Mouse (Mus musculus) spleen, adult 2 months (tissue): Measurements from ENCODE around the gene Tff3. TPM values are rescaled to one million over a fixed set of nuclear protein-coding genes. Genes with fewer than 3 reads are reported as not detected.

Source experiments
- DNase-seq, 2 experiments: peaks; one replicate each; pipeline versions ENCODE4 v3.0.0 to v3.0.0-alpha.2; 2012 to 2021; ENCODE audit warnings: low spot score in 2 of 2, low read depth in 1 of 2
- H3K27ac ChIP-seq: fragments of 200-500 bp; 2 replicates; pipeline ENCODE4 v1.5.1; 2012; ENCODE audit warnings: low read length, inconsistent platforms; ENCODE audit not compliant: insufficient read depth
- H3K27me3 ChIP-seq: fragments of 200-500 bp; 2 replicates; pipeline ENCODE4 v1.6.1; 2012; ENCODE audit warnings: mild to moderate bottlenecking, moderate library complexity, low read length, inconsistent platforms; ENCODE audit not compliant: control insufficient read depth, insufficient read depth
- H3K36me3 ChIP-seq: fragments of 200-500 bp; 2 replicates; pipeline ENCODE4 v1.6.1; 2012; ENCODE audit warnings: mild to moderate bottlenecking, low read length, inconsistent platforms; ENCODE audit not compliant: control insufficient read depth, insufficient read depth
- H3K4me1 ChIP-seq: fragments of 200-500 bp; 2 replicates; pipeline ENCODE4 v1.6.1; 2011; ENCODE audit warnings: inconsistent platforms; ENCODE audit not compliant: control insufficient read depth, insufficient read depth, insufficient read length
- H3K4me3 ChIP-seq: fragments of 200-500 bp; 2 replicates; pipeline ENCODE4 v1.5.1; 2011; ENCODE audit warnings: mild to moderate bottlenecking, inconsistent platforms; ENCODE audit not compliant: insufficient read depth, insufficient read length; ENCODE audit errors: extremely low read depth
- CTCF ChIP-seq: fragments of 200-500 bp; IDR thresholded peaks from 2 replicates; pipeline ENCODE4 v1.5.1; 2011; ENCODE audit warnings: mild to moderate bottlenecking, inconsistent platforms; ENCODE audit not compliant: insufficient read depth, insufficient read length, insufficient replicate concordance; ENCODE audit errors: extremely low read depth
- POLR2A ChIP-seq: fragments of 200-500 bp; IDR thresholded peaks from 2 replicates; pipeline ENCODE4 v1.6.1; 2011; ENCODE audit warnings: low read depth, low read length, inconsistent platforms
- WGBS: fragments of 180-500 bp; shearing (Covaris S2); methylation state at CpG from one replicate; pipeline ENCODE4 v1.1.7; 2018; 5-methylcytosine and 5-hydroxymethylcytosine counted together
- polyA plus RNA-seq: library from polyadenylated mRNA; depleted of rRNA; stranded (reverse); fragments of >200 nt; gene quantifications from 2 replicates; pipeline ENCODE4 v1.2.3, GENCODE M21; 2012; rRNA removed

Tff3 gene
- polyA plus RNA-seq, 1 experiment: not detected

GRCm38 (mm10) chr17:31078581-31078980 is 50.9 kb downstream of the Tff3 start:
- H3K27me3 ChIP-seq: no peaks in the 10 kb centered on the region
- DNase-seq: no peak
- TF ChIP-seq CTCF (no peak), POLR2A (no peak)
- H3K4me1 ChIP-seq: peaks cover 57% of the 10 kb centered on the region
- WGBS: 87% methylated on average over 11 of the region's 11 CpGs
- no peaks in the 10 kb centered on the region for H3K36me3 ChIP-seq
- no peak overlapping the region for H3K4me3 ChIP-seq
- peak overlapping the region; percentile 24; the same call in 1 of the 2 replicates for H3K27ac ChIP-seq

GRCm38 (mm10) chr17:31077561-31077960 is 51.9 kb downstream of the Tff3 start:
- WGBS: 22% methylated on average over 5 of the region's 5 CpGs
- no peak for TF ChIP-seq POLR2A
- TF ChIP-seq CTCF: no peak
- no peak overlapping the region for H3K4me3 ChIP-seq
- peak in 1 of 2 experiments; percentile 34 for DNase-seq
- no peaks in the 10 kb centered on the region for H3K27me3 ChIP-seq
- H3K36me3 ChIP-seq: no peaks in the 10 kb centered on the region
- peak overlapping the region; percentile 24 for H3K27ac ChIP-seq
- H3K4me1 ChIP-seq: peaks cover 62% of the 10 kb centered on the region

- peak in 1 of 2 experiments; percentile 56 for DNase-seq
- no peaks in the 10 kb centered on the region for H3K27me3 ChIP-seq
- H3K27ac ChIP-seq: peak overlapping the region; percentile 61
- WGBS: 9% methylated on average over 5 of the region's 5 CpGs
- H3K4me3 ChIP-seq: no peak overlapping the region
- no peak for TF ChIP-seq POLR2A
- no peak for TF ChIP-seq CTCF
- H3K36me3 ChIP-seq: no peaks in the 10 kb centered on the region
- peaks cover 75% of the 10 kb centered on the region for H3K4me1 ChIP-seq
These were observed 54.0 kb downstream of the Tff3 start for GRCm38 (mm10) chr17:31075471-31075870.

Other genes starting within 250 kb of the Tff3 start
- gene Glp1r, start 227.8 kb downstream of the Tff3 start, polyA plus RNA-seq: 0.29 and 0.39 TPM in 2 replicates
- gene Umodl1, start 175.0 kb downstream of the Tff3 start, polyA plus RNA-seq: not detected in 2 replicates
- 29.0 and 33.1 TPM in 2 replicates for gene Abcg1, start 72.0 kb downstream of the Tff3 start, polyA plus RNA-seq
- gene Tff2, start 14.6 kb upstream of the Tff3 start, polyA plus RNA-seq: 214 and 330 TPM in 2 replicates
- gene Tff1, start 35.6 kb upstream of the Tff3 start, polyA plus RNA-seq: not detected in 2 replicates
- 0.11 and 0.19 TPM in 2 replicates for gene Tmprss3, start 69.3 kb upstream of the Tff3 start, polyA plus RNA-seq
- gene Ubash3a, start 78.2 kb upstream of the Tff3 start, polyA plus RNA-seq: 12.5 and 15.0 TPM in 2 replicates
- gene Rsph1, start 147.7 kb upstream of the Tff3 start, polyA plus RNA-seq: 0.08 and 0.13 TPM in 2 replicates
- 26.2 and 33.4 TPM in 2 replicates for gene Slc37a1, start 157.1 kb upstream of the Tff3 start, polyA plus RNA-seq